Comparison of ENCODE assay signal across 28 mouse cellular contexts in the genomic region with DNA sequence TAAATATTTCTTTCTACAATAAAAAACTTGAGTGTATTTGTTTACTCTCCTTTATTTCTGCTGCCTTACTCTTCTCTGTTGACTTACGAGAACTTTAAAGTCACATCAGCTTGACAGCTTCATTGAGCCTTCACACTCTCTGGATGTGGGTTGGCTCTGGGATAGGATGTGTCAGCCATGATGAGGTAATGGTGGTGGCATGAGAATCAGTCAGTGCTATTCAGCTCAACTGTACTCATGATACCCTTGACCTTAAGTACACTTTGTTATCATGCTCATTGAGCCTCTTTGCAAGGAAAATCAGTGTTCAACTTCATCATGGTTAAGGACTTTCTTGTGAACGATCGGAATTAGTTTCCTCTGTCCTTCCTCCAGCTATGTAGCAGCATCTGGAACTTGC.
"Had no signal": no experiment of that assay in that cellular context is flagged by ENCODE, and none has a peak within 500 bp of the region (broad histone marks: within the 10 kb centered on the region; RNA-seq: fewer than 3 reads in every experiment).

No protein-coding gene starts in this region.

- H3K27me3 ChIP-seq: heart, embryonic 13.5 days; heart, embryonic 15.5 days; hindbrain, embryonic 13.5 days; hindbrain, embryonic 15.5 days; kidney, embryonic 15.5 days; limb, embryonic 12.5 days; liver, embryonic 13.5 days; liver, embryonic 15.5 days had no signal

- H3K36me3 ChIP-seq: heart, embryonic 13.5 days; heart, embryonic 15.5 days; hindbrain, embryonic 13.5 days; hindbrain, embryonic 15.5 days; kidney, embryonic 15.5 days; liver, embryonic 13.5 days; liver, embryonic 15.5 days had no signal

- H3K9ac ChIP-seq: heart, embryonic 13.5 days; heart, embryonic 15.5 days; hindbrain, embryonic 13.5 days; hindbrain, embryonic 15.5 days; kidney, embryonic 15.5 days; limb, embryonic 12.5 days; liver, embryonic 13.5 days; liver, embryonic 15.5 days had no signal

- H3K4me1 ChIP-seq: heart, embryonic 15.5 days; hindbrain, embryonic 13.5 days; hindbrain, embryonic 15.5 days; kidney, embryonic 15.5 days; limb, embryonic 10.5 days; limb, embryonic 12.5 days; liver, embryonic 13.5 days; liver, embryonic 15.5 days had no signal

- ATAC-seq: hindbrain, postnatal 0 days; intestine, embryonic 16.5 days had no signal

- H3K27ac ChIP-seq: heart, adult 2 months; heart, embryonic 13.5 days; heart, embryonic 15.5 days; hindbrain, embryonic 13.5 days; hindbrain, embryonic 15.5 days; hindbrain, postnatal 0 days; kidney, embryonic 15.5 days; kidney, postnatal 0 days; left cerebral cortex, adult 2 months; limb, embryonic 10.5 days; limb, embryonic 12.5 days; liver, embryonic 13.5 days; liver, embryonic 15.5 days had no signal

- DNase-seq: gastrocnemius, postnatal 14 days; gastrocnemius, postnatal 36 days; heart, adult 11 months; heart, adult 2 months; heart, postnatal 14 days; heart, postnatal 36 days; kidney, adult 11 months; kidney, adult 2 months; kidney, adult 9 months; kidney, postnatal 14 days; kidney, postnatal 36 days; layer of hippocampus, adult 9-11 months; liver; liver, embryonic 13.5 days had no signal

- H3K4me2 ChIP-seq: heart, embryonic 11.5 days; heart, embryonic 13.5 days; heart, embryonic 15.5 days; hindbrain, embryonic 13.5 days; hindbrain, embryonic 15.5 days; kidney, embryonic 15.5 days; limb, embryonic 12.5 days; liver, embryonic 11.5 days; liver, embryonic 13.5 days; liver, embryonic 15.5 days had no signal

- H3K9me3 ChIP-seq: heart, embryonic 13.5 days; heart, embryonic 15.5 days; hindbrain, embryonic 13.5 days; hindbrain, embryonic 15.5 days; kidney, embryonic 15.5 days; limb, embryonic 10.5 days; limb, embryonic 12.5 days; liver, embryonic 13.5 days; liver, embryonic 15.5 days had no signal

- H3K4me3 ChIP-seq: heart, adult 2 months; heart, embryonic 13.5 days; heart, embryonic 15.5 days; hindbrain, embryonic 13.5 days; hindbrain, embryonic 15.5 days; kidney, embryonic 15.5 days; left cerebral cortex, adult 2 months; limb, embryonic 10.5 days; limb, embryonic 12.5 days; liver, embryonic 13.5 days; liver, embryonic 15.5 days had no signal
